Mouse (Mus musculus) G1E (cell line): ENCODE results near the gene Dpy19l1. TPM values are rescaled to one million over a fixed set of nuclear protein-coding genes. Genes with fewer than 3 reads are reported as not detected.

Experiments used
- ATAC-seq: 2 replicates; pipeline ENCODE4 v1.8.0; 2016; ENCODE audit warnings: mild to moderate bottlenecking; ENCODE audit not compliant: insufficient number of reproducible peaks, poor library complexity, low FRiP score, severe bottlenecking; ENCODE audit errors: extremely low read depth
- DNase-seq: peaks from one replicate; pipeline ENCODE4 v3.0.0; 2012; ENCODE audit warnings: low spot score
- H3K27me3 ChIP-seq: 2 replicates; pipeline ENCODE4 v1.6.1; 2012; ENCODE audit warnings: mild to moderate bottlenecking, low read length, inconsistent platforms; ENCODE audit not compliant: insufficient read depth
- H3K36me3 ChIP-seq: replicated peaks from 2 replicates; pipeline ENCODE3; 2012; ENCODE audit warnings: mild to moderate bottlenecking, inconsistent platforms
- H3K4me1 ChIP-seq: 2 replicates; pipeline ENCODE4 v1.6.1; 2012; ENCODE audit warnings: low read depth, low read length, inconsistent platforms, mixed read lengths; ENCODE audit not compliant: insufficient read depth
- H3K4me3 ChIP-seq: 2 replicates; pipeline ENCODE4 v1.5.1; 2012; ENCODE audit warnings: low read depth, mild to moderate bottlenecking, inconsistent platforms, low read length, moderate library complexity, mixed read lengths
- H3K9me3 ChIP-seq: replicated peaks from 2 replicates; pipeline ENCODE4 v1.6.1; 2012; ENCODE audit warnings: inconsistent platforms
- CTCF ChIP-seq: IDR thresholded peaks from 2 replicates; pipeline ENCODE4 v1.5.1; 2012; ENCODE audit warnings: low read depth, low read length, inconsistent platforms, mixed read lengths
- GATA1 ChIP-seq: IDR thresholded peaks from 2 replicates; pipeline ENCODE4 v1.6.1; 2012; ENCODE audit warnings: borderline replicate concordance, low read length, inconsistent platforms, mixed read lengths
- GATA2 ChIP-seq: IDR thresholded peaks from 2 replicates; pipeline ENCODE4 v1.6.1; 2012; ENCODE audit warnings: low read depth, low read length, inconsistent platforms, borderline replicate concordance
- POLR2AphosphoS5 ChIP-seq: IDR thresholded peaks from 2 replicates; pipeline ENCODE4 v1.6.1; 2012; ENCODE audit warnings: low read depth, low read length, inconsistent platforms; ENCODE audit not compliant: insufficient replicate concordance
- TAL1 ChIP-seq: conservative IDR thresholded peaks from 2 replicates; pipeline ENCODE4 v1.6.1; 2012; ENCODE audit warnings: low read depth, low read length, inconsistent platforms, mixed read lengths
- polyA plus RNA-seq: library from polyadenylated mRNA; stranded (reverse); fragments of >175 nt; gene quantifications from 2 replicates; pipeline ENCODE4 v1.2.3, GENCODE M21; 2012
- total RNA-seq, 2 experiments: library from RNA; stranded (forward) in 1 of 2; stranded (reverse) in 1 of 2; fragments of 200-1000 nt in 1 of 2; fragments of >200 nt in 1 of 2; fragmentation: Nextera tagmentation in 1 of 2; gene quantifications; 2 replicates each; pipeline ENCODE4 v1.2.3; 2014 to 2017

Dpy19l1 gene
- total and polyA plus RNA-seq, 3 experiments, result 14.3 to 42.6 (median 36.3) TPM

GRCm38 (mm10) chr9:24477251-24477650, 25.7 kb downstream of the Dpy19l1 start:
- no peaks in the 10 kb centered on the region for H3K27me3 ChIP-seq
- no peaks in the 10 kb centered on the region; the same call in 1 of the 2 replicates for H3K4me1 ChIP-seq
- peaks cover 33% of the 10 kb centered on the region for H3K36me3 ChIP-seq
- TF ChIP-seq CTCF, result no peak
- no peak for TF ChIP-seq POLR2AphosphoS5
- no peak for TF ChIP-seq TAL1
- no peak for TF ChIP-seq GATA1
- no peak for TF ChIP-seq GATA2
- no peak for DNase-seq
- no peak overlapping the region for H3K4me3 ChIP-seq
- H3K9me3 ChIP-seq, result no peaks in the 10 kb centered on the region
- no peak for ATAC-seq

GRCm38 (mm10) chr9:24473824-24474223, 29.1 kb downstream of the Dpy19l1 start:
- Histone ChIP-seq H3K9me3 (no peaks in the 10 kb centered on the region), H3K4me1 (no peaks in the 10 kb centered on the region), H3K36me3 (peaks cover 53% of the 10 kb centered on the region), H3K27me3 (no peaks in the 10 kb centered on the region), H3K4me3 (no peak overlapping the region)
- DNase-seq (no peak), ATAC-seq (no peak)
- TF ChIP-seq GATA1 (no peak), GATA2 (no peak), POLR2AphosphoS5 (no peak), TAL1 (no peak), CTCF (no peak)

- DNase-seq (no peak), ATAC-seq (no peak)
- Histone ChIP-seq H3K9me3 (no peaks in the 10 kb centered on the region), H3K4me1 (no peaks in the 10 kb centered on the region), H3K4me3 (no peak overlapping the region), H3K36me3 (peaks cover 53% of the 10 kb centered on the region), H3K27me3 (no peaks in the 10 kb centered on the region)
- TF ChIP-seq GATA1 (no peak), CTCF (no peak), POLR2AphosphoS5 (no peak), GATA2 (no peak)
Observed at GRCm38 (mm10) chr9:24472514-24472913, 30.4 kb downstream of the Dpy19l1 start.

GRCm38 (mm10) chr9:24470166-24470565, 32.8 kb downstream of the Dpy19l1 start:
- no peaks in the 10 kb centered on the region for H3K9me3 ChIP-seq
- peaks cover 62% of the 10 kb centered on the region for H3K36me3 ChIP-seq
- TF ChIP-seq GATA2 (no peak), GATA1 (no peak), TAL1 (no peak), CTCF (no peak), POLR2AphosphoS5 (no peak)
- DNase-seq (no peak), ATAC-seq (no peak)
- no peak overlapping the region for H3K4me3 ChIP-seq
- H3K27me3 ChIP-seq, result no peaks in the 10 kb centered on the region
- no peaks in the 10 kb centered on the region for H3K4me1 ChIP-seq

DNA sequence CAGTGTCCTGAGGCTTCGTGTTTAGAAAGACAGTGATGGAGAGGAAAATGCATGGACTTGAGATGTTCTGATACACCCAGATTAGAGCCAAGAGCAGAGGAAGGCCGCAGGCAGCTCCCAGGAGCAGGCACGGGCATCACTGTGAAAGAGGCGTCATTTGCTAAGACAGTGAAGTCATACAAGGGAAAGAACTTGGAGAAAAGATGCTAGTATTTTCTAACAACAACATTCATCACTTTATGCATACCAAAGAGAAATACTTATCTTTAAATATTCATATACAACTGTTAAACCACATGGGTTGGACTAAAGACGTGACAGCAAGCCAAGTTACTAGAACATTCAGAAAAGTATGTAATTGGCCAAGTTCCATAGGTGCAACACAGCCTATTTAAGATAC, 35.8 kb downstream of the Dpy19l1 start:
- no peaks in the 10 kb centered on the region for H3K27me3 ChIP-seq
- no peak for ATAC-seq
- H3K9me3 ChIP-seq, result no peaks in the 10 kb centered on the region
- TF ChIP-seq CTCF (no peak), GATA2 (no peak), GATA1 (no peak), TAL1 (no peak), POLR2AphosphoS5 (no peak)
- peaks cover 64% of the 10 kb centered on the region for H3K36me3 ChIP-seq
- H3K4me3 ChIP-seq, result no peak overlapping the region
- no peaks in the 10 kb centered on the region for H3K4me1 ChIP-seq
- no peak for DNase-seq

GRCm38 (mm10) chr9:24466649-24467048, 36.3 kb downstream of the Dpy19l1 start:
- Histone ChIP-seq H3K27me3 (no peaks in the 10 kb centered on the region), H3K4me1 (no peaks in the 10 kb centered on the region), H3K4me3 (no peak overlapping the region), H3K9me3 (no peaks in the 10 kb centered on the region), H3K36me3 (peaks cover 65% of the 10 kb centered on the region)
- no peak for ATAC-seq
- no peak for DNase-seq
- TF ChIP-seq GATA1 (no peak), CTCF (no peak), TAL1 (no peak), POLR2AphosphoS5 (no peak), GATA2 (no peak)
